Mouse (Mus musculus) adrenal gland, adult (tissue): ENCODE measurements around the gene Acan.

Experiments used
- DNase-seq, 2 experiments: peaks; one replicate each; pipeline ENCODE4 v3.0.0; 2022 to 2023; ENCODE audit warnings: low spot score in 1 of 2; ENCODE audit not compliant: inconsistent age in 2 of 2

Gene Acan

DNA sequence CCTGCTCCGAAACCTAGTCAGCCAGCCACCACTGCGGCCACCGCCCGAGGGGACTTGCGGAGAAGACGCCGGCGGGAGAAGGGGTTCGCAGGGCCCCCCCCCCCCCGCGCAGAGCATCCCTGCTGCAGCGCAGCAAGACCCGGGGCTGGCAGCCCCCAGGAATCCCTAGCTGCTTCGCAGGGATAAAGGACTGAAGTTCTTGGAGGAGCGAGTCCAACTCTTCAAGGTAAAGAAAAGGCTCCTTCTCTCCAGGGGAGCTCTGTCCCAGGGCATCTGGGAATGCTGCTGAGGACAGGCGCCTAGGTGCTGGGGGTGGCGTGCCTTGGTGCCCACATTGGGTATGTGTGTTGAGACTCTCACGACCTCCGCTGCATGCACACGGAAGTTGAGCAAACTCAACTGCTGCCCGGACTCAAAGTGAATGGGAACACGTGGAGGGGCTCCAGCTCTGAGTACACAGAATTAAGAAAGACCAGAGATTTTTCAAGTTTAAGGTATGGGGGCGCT, at the start of gene Acan:
Gene Acan (plus strand): TSS at position 101 of the 507 bp plus-strand sequence.
- DNase-seq, result peak; percentile 32 to 34

DNA sequence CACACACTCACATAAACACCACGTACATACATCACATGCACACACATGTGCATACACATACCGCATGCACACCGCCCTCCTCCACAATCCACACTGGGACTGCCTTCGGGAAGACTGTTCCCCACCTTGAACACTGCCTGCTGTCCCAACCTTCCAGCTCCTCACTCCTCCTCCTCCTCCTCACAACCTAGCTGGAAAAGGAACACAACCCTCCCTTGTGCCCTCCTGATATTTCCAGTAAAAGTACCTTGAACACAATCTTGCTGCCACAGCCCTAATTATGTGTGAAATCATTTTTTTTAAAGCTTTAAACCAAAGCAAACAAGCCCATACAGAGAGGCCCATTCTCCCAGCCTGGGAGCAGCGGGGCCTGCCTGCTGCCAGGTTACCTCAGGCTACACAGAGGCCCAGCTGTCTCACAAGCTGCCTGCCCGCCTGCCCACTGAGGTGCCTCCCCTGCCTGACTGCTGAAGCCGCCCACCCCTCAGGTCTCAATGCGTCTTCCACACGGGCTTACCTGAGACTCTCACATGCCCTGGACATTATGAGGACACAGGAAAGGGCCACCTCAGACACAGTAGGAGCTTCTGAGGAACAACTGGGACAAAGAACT, 31.9 kb upstream of the Acan start:
- no peak for DNase-seq

DNA sequence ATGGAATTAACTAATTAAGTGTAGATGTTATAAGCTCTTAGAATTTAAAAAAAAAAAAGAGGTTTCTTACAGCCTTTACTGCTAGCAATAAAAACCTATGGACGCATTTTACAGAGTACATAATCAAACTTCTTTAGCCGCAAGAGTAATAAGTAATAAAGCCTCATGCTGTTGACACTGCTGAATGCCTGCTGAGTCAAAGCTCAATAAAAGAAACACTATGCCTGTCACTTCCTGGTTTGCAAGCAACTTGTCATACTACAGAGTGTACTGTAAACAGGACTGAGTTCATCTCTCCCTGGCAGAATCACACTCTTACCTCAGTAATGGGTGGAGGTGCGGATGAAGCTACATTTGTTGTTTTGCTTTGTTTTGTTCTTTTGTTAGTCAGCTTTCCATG, 24.1 kb upstream of the Acan start:
- no peak for DNase-seq

DNA sequence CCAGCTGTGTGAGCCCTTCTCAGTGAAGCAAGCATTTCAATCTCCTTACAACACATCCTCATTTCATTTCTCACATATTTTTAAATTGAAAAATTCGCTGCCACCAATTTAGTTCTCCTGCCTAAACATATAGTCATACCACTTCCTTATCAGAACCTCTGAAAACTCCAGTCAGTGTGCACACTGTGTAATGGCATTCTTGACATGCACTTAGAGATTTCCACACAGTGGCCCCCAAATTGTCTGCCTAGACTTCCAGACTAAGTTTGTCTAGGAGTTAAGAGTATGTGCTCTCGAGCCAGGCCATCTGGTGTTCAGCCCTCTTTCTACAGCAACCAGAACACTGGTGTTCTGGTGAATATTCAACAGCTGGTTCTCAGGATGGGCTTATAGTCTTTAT, 19.5 kb upstream of the Acan start:
- DNase-seq, result no peak

DNA sequence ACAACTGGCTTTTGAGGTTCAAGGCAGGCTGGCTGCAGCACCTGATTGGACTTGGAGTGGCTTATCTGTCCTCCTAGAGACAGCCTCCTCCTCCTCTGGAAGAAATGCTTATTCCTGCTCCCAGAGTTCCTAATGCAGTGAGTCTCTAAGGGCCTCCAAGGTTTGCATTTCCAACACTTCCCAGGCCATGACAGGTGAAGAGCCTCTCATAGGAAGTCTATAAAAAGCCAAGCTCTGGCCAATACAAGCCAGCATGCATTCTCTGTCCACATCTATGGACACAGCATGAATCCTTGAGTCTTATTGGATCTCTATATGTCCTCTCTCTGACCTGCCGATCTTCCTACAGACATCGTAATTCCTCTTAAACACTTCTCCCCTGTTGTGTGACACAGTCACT, 18.8 kb upstream of the Acan start:
- DNase-seq, result no peak

DNA sequence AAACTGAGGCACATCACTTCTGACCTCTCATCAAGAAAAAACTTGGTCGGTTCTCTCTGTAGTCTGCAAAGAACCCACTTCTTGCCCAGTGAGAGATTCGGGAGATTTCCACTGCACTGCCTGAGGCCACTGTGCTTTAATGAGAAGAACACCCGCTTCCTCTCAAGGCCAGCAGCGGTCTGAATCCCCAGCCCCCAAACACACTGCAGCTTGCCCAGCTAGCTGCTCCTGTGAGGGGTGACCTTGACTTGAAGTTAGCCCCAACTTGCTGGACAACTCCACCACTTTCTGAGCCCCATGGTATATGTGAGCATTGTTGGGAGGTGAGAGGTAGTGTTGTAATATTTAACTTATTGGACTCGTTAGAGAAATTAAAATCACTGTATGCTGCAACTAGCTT, 1.2 kb upstream of the Acan start:
- peak; percentile 69 to 90 for DNase-seq

DNA sequence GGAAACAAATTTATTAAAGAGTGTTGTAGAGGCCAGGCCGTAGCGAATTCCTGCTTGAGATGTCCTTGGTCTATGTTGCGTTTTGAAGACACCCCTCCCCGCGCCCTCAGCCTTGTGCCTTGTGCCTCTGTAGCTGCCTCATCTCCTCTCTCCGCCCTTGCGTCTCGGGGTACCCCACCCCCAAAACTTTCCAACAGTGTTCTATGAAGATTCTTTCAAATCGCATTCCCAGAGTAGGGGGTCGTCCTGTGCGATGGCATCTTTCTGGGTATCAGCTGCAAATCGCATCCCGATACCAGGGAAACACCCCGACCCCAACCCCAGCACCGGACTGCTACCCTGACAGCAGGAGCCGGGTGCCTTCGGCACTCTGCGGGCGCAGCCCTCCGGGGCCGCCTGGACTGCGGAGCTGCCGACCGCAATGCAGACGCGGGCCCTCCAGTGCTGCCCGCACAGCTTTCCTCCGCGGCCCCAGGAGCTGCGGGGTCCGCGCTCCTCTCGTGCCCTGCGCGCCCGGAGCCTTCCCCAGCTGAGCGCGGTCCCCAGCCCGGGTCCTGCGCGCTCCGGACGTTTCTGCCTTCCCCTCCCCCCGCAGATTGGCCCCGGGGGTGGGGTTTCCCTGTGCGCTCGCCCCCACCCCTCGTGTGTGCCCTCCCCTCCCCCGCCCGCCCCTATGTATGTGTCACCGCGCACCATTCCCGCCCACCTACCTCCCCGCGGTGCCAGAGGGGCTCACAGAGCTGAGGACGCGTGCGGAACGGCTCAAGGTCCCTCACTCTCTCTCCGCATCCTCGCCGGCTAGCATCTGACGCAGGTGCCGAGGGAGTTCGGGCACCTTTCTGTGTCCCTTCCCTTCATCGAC, 531 bp upstream of the Acan start:
- peak; percentile 59 to 67 for DNase-seq

DNA sequence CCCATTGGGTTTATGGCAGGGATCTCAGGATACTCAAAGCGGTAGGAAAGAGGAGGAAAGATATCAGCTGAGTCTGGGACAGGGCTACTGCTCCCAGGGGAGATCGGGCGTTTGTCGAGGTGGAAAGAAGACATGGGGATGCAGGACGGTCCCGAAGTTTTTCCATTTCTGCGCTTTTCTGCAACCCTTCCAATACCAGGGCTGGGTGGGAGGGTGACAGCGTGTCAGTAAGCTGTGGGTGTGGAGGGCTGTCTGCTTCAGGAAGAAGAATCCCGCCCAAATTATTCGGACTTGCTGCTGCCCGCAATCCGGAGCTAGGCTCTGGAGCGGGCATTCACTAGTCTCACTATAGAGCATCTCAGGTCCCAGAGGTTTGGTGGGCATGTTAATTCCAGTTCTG, 828 bp downstream of the Acan start:
- no peak for DNase-seq

DNA sequence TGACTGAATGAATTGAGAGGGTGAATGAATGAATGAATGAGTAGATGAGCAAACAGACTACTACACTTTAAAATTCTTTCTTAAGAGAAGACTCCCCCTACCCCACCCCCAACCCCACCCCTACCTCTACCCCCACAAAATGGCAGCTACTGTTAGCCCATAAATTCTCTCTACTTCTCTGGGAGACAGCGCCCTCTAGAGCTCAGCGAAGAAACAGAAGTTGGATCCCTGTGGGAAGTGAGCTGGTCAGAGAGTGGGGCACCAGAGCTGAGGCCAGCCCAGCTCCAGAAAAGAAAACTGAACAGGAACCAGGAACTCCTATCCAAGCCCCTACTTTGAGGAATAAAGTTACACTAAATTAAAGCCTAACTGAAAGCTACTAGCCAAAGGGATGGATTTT, 5.3 kb downstream of the Acan start:
- DNase-seq, result peak; percentile 46 to 59

DNA sequence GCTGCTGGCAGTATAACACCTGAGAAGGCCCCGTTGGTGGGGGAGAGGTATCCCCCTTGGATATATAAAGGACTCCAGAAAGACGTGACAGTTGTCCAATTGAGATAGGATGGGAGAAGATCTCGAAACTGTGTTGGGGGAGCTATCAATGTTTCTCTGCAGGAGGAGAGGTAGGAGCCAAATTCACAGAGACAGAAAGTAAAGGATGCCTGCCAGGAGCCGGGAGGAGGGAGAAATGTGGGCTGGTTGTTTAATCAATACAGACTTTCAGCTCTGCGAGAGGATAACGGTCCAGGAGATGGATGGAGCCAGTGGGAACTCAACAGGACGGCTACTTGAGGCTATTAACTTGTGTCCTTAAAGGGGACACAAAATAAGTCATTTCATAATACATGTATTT, 14.2 kb downstream of the Acan start:
- no peak for DNase-seq

DNA sequence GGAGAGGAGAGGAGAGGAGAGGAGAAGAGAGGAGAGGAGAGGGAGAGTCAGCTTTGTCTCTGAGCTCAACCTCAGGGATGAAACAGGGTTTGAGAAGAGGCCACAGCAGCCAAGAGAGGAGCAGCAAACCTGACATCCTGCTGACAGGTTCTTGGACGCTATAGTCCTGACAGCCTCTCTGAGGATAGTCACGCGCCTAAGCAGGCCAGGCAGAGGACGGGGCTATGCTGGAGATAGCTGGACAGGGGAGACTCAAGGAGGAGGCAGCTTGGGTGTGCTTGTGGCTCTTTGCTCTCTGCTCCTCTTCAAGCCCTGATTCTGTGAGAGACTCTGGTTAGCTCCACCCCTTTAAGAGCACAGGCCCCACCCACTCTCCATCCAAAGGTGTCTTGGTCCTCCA, 14.9 kb downstream of the Acan start:
- DNase-seq, result no peak

DNA sequence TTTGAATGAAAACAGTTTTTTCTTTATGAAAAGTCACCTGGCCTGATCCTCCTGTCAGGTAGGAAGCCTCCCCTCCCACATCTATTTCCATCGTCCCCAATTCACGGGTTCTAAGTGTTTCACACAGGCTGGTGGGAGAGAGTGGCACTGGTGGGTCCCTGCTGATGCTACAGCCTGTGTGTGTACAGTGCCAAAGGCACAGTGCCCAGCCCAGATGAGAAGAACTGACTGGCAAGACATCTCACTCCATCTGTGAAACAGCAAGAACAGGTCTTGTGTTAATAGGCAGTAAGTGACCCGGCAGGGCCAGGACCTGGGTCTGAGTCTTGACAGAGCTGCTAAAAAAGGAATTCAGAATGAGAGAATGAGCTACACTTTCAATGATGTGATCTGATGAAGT, 25.9 kb downstream of the Acan start:
- no peak for DNase-seq

DNA sequence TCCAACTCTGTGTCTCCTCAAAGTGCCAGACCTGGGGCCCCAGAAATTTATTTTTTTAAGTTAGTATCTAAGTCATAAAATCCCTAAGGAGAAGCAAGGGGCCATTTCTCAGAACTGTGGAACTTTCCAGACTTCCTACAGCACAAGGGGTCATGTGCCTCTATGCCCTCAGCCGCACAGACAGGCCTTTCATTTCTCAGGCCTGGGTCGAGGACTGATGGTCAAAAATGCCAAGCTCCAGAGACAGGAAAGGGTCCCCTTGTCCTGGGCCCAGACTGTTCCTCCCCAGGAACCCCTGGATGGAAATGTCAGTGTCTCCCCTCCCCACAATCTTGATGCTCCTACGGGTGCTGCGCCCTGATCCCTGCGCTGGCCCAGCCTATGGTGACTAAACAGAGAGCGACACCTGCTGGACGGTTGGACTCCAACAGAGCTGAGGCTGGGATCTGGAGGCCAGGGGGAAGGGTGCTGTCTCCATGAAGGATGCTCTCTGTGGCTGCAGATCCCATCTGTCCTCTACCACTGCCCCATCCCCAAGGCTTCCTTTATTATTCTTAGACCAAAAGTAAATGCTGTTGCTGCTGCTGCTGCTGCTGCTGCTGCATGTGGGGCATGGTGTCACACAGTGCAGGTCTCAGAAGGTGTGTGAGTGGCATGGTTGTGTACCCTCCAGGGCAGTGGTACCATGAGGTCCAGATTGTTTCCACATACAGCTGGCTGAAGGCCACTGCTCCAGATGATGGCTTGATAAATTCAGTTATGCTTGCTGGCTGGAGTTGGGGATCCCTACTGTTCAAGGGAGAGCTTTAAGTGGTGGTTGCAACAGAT, 27.5 kb downstream of the Acan start:
- peak; percentile 52 to 83 for DNase-seq

DNA sequence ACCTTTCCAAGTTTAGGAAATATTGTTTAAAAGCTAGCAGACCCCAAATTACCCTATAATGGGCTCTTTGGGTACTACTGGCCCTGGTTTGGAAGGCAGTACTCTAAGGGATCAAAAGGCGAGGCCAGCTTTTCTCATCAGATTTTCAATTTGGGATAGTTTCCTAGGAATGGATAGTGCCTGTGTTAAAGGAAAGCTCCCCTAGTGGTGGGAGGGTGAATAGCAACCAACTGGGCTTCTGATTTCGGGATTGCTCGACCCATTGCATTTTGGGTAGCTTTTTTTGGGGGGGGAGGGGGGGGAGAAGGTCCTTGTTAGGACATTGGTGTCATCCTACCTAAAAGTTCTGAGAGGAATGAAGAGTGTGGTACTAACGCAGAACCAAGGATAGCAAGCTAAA, 35.8 kb downstream of the Acan start:
- peak in 1 of 2 experiments; percentile 46 for DNase-seq

DNA sequence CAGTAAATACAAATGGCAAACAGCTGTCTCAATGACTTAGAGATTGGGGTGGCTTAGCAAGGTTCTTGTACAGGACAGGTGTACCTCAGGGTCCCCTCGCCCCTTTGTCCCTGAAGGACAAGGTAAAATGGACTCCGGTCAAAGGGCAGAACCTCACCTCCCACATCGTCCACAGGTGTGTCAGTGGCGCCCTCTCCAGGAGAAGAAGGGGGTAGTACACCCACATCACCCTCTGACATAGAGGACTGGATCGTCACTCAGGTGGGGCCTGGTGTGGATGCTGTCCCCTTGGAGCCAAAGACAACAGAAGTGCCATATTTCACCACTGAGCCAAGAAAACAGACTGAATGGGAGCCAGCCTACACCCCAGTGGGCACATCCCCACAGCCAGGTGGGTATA, 43.2 kb downstream of the Acan start:
- DNase-seq, result no peak

DNA sequence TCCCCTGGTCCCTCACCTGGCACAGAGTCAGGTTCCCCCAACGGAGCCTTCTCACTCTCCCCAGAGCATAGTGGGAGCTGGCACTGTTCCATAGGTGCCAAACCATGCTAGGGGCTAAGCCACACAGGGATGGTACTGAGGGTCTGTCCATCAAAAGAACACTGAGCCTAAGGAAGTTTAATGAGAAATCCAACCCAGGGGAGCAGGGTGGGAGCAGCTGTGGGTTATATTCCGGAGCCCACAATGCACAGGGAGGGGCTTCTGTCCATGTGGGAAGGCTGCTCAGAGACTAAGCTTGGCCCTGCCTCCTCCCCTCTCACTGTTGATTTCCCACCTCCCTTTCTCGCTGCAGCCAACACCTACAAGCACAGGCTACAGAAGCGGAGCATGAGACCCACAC, 60.6 kb downstream of the Acan start:
- no peak for DNase-seq

DNA sequence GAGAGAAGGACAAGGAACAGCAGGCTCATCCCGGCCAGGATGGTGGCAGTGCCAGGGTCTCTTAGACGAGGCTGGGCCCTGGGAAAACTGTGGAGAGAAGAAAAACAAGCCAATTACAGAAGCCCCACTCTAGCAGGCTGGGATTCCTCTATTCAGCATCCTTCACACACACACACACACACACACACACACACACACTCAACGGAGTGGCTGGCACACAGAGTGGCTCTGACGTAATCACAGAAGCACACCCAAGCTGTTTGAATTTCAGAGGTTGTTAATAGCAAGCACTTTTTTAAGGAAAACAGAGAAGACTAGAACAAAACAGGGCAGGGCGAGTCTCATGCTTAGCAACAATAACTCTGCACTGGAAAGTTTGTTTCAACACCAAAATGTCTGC, 70.2 kb downstream of the Acan start:
- no peak for DNase-seq

DNA sequence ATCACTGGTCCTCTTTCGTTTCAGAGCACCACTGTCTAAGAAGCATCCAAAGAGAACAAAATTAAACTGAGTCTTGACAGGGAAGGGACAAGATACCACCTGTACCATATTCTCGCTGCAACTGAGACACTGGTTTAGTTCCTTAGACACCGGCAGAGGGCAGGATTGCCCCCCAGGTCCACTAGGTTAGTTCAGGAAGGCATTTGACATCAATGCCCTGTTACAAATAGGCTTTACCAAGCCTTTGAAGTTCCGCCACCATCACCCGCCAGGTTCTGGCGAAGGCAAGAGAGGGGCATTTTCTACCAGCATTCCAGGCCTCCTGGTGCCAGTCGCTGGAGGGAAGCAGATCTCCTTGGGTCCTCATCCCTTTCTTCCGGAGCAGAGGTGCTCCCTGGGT, 76.6 kb downstream of the Acan start:
- no peak for DNase-seq

DNA sequence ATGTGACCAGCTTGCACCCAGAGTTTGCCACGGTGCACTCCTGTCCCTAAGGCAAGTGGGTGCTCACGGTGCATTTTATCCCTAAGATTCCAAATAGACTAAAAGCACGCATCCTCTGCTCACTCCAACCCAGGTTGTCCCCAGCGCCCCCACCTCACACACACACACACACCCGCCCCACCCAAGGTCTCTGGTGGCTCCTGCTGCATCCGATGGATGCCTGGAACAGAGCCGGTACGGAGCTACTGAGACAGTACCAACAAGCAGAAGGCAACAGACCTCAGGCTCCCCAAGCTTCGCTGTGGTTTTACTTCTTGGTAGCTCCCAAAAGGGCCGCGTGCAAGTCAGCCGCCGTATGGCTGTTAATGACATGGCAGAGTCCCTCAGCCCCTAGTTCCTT, 77.1 kb downstream of the Acan start:
- no peak for DNase-seq

DNA sequence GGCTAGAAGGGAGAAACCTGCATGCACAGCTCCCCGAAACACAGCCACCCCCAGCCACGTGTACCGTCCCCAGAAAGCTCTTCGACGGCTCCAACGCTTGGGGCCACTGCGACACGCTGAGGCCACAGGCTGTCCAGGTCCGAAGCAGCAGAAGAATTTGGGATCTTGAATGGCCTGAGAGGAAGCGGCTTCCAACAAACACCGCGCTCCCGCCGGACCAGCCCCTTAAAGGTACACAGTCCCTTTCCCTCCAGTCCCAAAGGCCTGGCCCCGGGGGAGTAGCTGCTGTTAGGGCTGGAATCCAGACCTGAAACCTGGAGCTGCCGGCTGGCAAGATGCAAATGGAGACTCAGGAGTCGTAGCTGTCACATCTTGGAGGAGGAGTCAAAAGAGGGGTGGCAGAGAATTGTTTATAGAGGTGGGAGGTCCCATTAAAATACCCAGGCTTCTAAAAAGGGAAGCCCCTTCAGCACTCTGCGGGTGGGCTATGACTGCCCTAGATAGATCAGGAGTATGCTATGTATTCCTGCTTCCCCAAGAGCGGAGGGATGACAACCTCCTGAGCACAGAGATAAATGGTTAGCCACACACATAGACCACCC, 77.7 kb downstream of the Acan start, which contains the start of gene Hapln3:
Gene Hapln3 (minus strand): TSS at position 176 of the 602 bp plus-strand sequence.
- DNase-seq, result peak; percentile 35 to 66

DNA sequence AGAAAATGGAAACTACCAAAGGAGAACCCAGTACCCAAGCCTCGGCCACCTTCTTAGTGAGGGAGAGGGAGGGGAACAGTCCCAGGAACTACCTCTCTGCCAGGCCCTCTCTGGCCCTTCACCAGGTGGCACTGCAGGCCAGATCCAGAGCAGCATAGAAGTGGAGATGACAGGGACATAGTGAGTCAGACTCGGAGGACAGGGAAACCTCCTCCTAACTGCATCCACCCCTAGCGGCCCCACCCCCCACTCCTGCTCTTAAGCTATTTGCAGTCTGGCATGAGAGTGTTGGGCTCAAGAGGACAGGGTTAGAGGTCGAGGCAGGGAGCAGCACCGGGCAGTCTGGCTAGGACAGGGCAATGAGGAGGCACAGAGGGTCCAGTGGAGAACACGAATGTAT, 80.1 kb downstream of the Acan start:
- no peak for DNase-seq
